Mouse (Mus musculus) embryonic fibroblast, embryonic 13.5 days (primary cell): ENCODE measurements around the gene Spred1.

ENCODE experiments used
- CTCF ChIP-seq: IDR thresholded peaks from 2 replicates; pipeline ENCODE4 v1.5.1; 2011; ENCODE audit warnings: mild to moderate bottlenecking, control low read depth, low read length, moderate library complexity, borderline replicate concordance; ENCODE audit not compliant: insufficient read depth
- POLR2A ChIP-seq: IDR thresholded peaks from 2 replicates; pipeline ENCODE4 v1.6.1; 2011; ENCODE audit warnings: low read depth, mild to moderate bottlenecking, control low read depth, low read length, moderate library complexity

DNA sequence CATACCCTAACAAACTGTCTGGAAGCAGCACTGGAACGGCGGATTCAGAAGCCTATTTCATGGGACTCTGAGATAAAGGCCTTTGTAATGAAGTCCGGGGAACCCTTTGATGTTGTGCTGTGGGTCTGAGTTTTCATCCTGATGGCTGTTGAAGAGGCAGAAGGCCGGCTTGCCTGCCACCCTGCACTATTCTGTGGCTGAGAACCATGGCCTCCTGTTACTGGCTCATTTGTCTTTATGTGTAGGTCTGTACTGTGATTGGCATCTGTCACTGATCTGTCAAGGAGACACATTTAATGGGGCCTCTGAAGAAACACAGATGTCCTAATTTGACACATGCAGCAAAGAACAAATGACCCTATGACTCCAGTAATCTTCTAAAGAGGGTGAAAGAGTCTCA lies 17.7 kb upstream of the Spred1 start:
- TF ChIP-seq CTCF, result no peak
- no peak for TF ChIP-seq POLR2A
